Mouse (Mus musculus): ENCODE measurements around the gene Bud23.

GRCm38 (mm10) chr5:135086871-135087270 is 22.1 kb upstream of the Bud23 start:
- TF ChIP-seq POLR2A (IDR thresholded peaks at IDR 0.05; ENCODE audit: borderline replicate concordance, extremely low read depth, low read depth, low read length), result no peak
- no peak for TF ChIP-seq CTCF (IDR thresholded peaks at IDR 0.05; ENCODE audit: insufficient read depth, low read length)

Data from lung, adult 2 months (tissue).